Mouse (Mus musculus): ENCODE data around the gene Rlbp1. TPM values are rescaled to one million over a fixed set of nuclear protein-coding genes. Genes with fewer than 3 reads are reported as not detected.

Gene Rlbp1
- polyA plus RNA-seq, 1 experiment from 2014 or later, result 0.30 TPM

GRCm38 (mm10) chr7:79347108-79347813 lies 39.6 kb downstream of the Rlbp1 start:
- peaks cover 20% of the 10 kb centered on the region for H3K36me3 ChIP-seq
- H3K4me1 ChIP-seq, result no peaks in the 10 kb centered on the region
- H3K27me3 ChIP-seq, result no peaks in the 10 kb centered on the region
- no peaks in the 10 kb centered on the region for H3K9me3 ChIP-seq
- H3K9ac ChIP-seq, result no peak overlapping the region
- no peak for ATAC-seq (ENCODE audit: borderline replicate concordance, extremely low read depth, low FRiP score, low TSS enrichment)
- no peak overlapping the region for H3K4me3 ChIP-seq
- WGBS, result 72% methylated on average over 13 of the region's 13 CpGs
- H3K27ac ChIP-seq, result no peak overlapping the region
- no peak overlapping the region for H3K4me2 ChIP-seq

- 71% methylated on average over 8 of the region's 8 CpGs for WGBS
- Histone ChIP-seq H3K4me3 (no peak overlapping the region), H3K9me3 (no peaks in the 10 kb centered on the region), H3K27me3 (no peaks in the 10 kb centered on the region), H3K9ac (no peak overlapping the region), H3K4me1 (no peaks in the 10 kb centered on the region), H3K36me3 (peaks cover 20% of the 10 kb centered on the region), H3K27ac (no peak overlapping the region), H3K4me2 (no peak overlapping the region)
- no peak for ATAC-seq (ENCODE audit: borderline replicate concordance, extremely low read depth, low FRiP score, low TSS enrichment)
These were observed 40.2 kb downstream of the Rlbp1 start for GRCm38 (mm10) chr7:79346555-79347075.

GRCm38 (mm10) chr7:79345902-79346301 lies 40.9 kb downstream of the Rlbp1 start:
- no peak overlapping the region for H3K9ac ChIP-seq
- no peak for ATAC-seq (ENCODE audit: borderline replicate concordance, extremely low read depth, low FRiP score, low TSS enrichment)
- peaks cover 16% of the 10 kb centered on the region for H3K36me3 ChIP-seq
- no peak overlapping the region for H3K4me3 ChIP-seq
- no peaks in the 10 kb centered on the region for H3K9me3 ChIP-seq
- no peaks in the 10 kb centered on the region for H3K27me3 ChIP-seq
- H3K4me1 ChIP-seq, result no peaks in the 10 kb centered on the region
- H3K4me2 ChIP-seq, result no peak overlapping the region
- no peak overlapping the region for H3K27ac ChIP-seq
- WGBS, result 45% methylated on average over 4 of the region's 4 CpGs

DNA sequence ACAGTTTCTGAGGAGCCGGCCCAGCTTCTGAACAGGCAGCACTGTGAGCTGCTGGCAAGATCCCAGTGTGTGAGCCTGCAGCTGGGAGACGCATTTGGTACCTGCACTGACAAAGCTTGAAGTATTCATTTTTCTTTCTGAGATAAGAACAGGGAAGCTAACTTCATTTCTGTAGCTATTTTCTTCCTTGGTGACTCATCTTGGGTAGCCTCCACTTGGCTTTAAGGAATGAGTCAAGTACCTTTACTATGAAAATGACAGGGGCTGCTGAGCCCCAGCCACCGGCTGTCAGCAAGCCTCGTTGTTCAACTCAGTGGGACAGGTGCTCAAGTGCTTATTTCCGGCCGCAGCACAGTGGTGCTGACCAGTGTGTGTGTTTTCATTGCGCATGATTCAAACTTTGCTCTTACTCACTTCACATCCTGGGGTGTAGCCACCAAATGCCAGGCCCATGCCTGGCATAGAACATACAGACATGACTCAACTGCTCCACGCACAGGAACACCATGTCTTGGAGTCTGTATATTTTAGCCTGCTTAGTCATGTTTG lies 50.4 kb downstream of the Rlbp1 start:
- Histone ChIP-seq H3K27me3 (no peaks in the 10 kb centered on the region), H3K4me3 (no peak overlapping the region), H3K9ac (no peak overlapping the region), H3K9me3 (no peaks in the 10 kb centered on the region), H3K27ac (no peak overlapping the region), H3K4me1 (no peaks in the 10 kb centered on the region), H3K4me2 (no peak overlapping the region), H3K36me3 (peaks cover 12% of the 10 kb centered on the region)
- 72% methylated on average over 8 of the region's 8 CpGs for WGBS
- no peak for ATAC-seq (ENCODE audit: borderline replicate concordance, extremely low read depth, low FRiP score, low TSS enrichment)

DNA sequence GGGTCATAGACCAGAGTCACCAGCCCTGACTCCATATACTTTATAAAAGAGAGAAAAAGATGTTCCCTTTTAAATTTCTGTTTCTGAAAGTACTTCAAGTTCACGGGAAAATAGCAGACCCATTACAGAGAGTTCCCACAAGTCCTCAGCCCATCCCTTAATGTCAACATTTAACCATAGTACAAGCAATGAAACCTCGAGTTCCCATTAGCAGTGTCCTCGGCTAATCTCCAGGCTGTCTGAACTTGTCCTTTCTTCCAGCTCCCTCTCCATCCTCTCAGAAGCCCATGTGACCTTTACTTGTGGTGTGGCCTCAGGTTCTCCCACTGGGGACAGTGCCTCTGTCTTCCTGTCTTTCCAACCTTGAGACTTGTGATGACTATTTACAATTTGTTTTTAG lies 53.4 kb downstream of the Rlbp1 start:
- H3K4me1 ChIP-seq, result no peaks in the 10 kb centered on the region
- no peaks in the 10 kb centered on the region for H3K27me3 ChIP-seq
- no peaks in the 10 kb centered on the region for H3K9me3 ChIP-seq
- no peak overlapping the region for H3K27ac ChIP-seq
- no peak for ATAC-seq (ENCODE audit: borderline replicate concordance, extremely low read depth, low FRiP score, low TSS enrichment)
- 41% methylated on average over 3 of the region's 3 CpGs for WGBS
- no peak overlapping the region for H3K4me2 ChIP-seq
- H3K4me3 ChIP-seq, result no peak overlapping the region
- peaks cover 30% of the 10 kb centered on the region for H3K36me3 ChIP-seq
- no peak overlapping the region for H3K9ac ChIP-seq

- ATAC-seq (ENCODE audit: borderline replicate concordance, extremely low read depth, low FRiP score, low TSS enrichment), result no peak
- no peaks in the 10 kb centered on the region for H3K27me3 ChIP-seq
- H3K9ac ChIP-seq, result no peak overlapping the region
- no peak overlapping the region for H3K4me3 ChIP-seq
- H3K4me1 ChIP-seq, result no peaks in the 10 kb centered on the region
- H3K4me2 ChIP-seq, result no peak overlapping the region
- no peaks in the 10 kb centered on the region for H3K9me3 ChIP-seq
- H3K27ac ChIP-seq, result no peak overlapping the region
- H3K36me3 ChIP-seq, result peaks cover 43% of the 10 kb centered on the region
- 89% methylated on average over 10 of the region's 10 CpGs for WGBS
These were observed 55.7 kb downstream of the Rlbp1 start for GRCm38 (mm10) chr7:79331197-79331596.

- no peaks in the 10 kb centered on the region for H3K27me3 ChIP-seq
- H3K36me3 ChIP-seq, result peaks cover 52% of the 10 kb centered on the region
- no peak overlapping the region for H3K4me3 ChIP-seq
- WGBS, result 89% methylated on average over 5 of the region's 5 CpGs
- H3K9ac ChIP-seq, result no peak overlapping the region
- no peak for ATAC-seq (ENCODE audit: borderline replicate concordance, extremely low read depth, low FRiP score, low TSS enrichment)
- H3K9me3 ChIP-seq, result no peaks in the 10 kb centered on the region
- no peaks in the 10 kb centered on the region for H3K4me1 ChIP-seq
- H3K27ac ChIP-seq, result no peak overlapping the region
- H3K4me2 ChIP-seq, result no peak overlapping the region
These were observed 58.1 kb downstream of the Rlbp1 start for GRCm38 (mm10) chr7:79328769-79329168.

Other genes with a start within 250 kb of the Rlbp1 start
- 359 and 369 TPM in 2 replicates for gene Mfge8, start 238.0 kb downstream of the Rlbp1 start, polyA plus RNA-seq (2015; fragmentation: Nextera tagmentation; extraction: Ambion mirVana)
- gene Abhd2, start 113.8 kb downstream of the Rlbp1 start, polyA plus RNA-seq (2015; fragmentation: Nextera tagmentation; extraction: Ambion mirVana), result 16.5 and 17.1 TPM in 2 replicates
- 14.5 and 15.1 TPM in 2 replicates for gene Fanci, start 4.9 kb upstream of the Rlbp1 start, polyA plus RNA-seq (2015; fragmentation: Nextera tagmentation; extraction: Ambion mirVana)
- gene Polg, start 79.3 kb upstream of the Rlbp1 start, polyA plus RNA-seq (2015; fragmentation: Nextera tagmentation; extraction: Ambion mirVana), result 44.6 and 47.2 TPM in 2 replicates
- gene Rhcg, start 230.6 kb upstream of the Rlbp1 start, polyA plus RNA-seq (2015; fragmentation: Nextera tagmentation; extraction: Ambion mirVana), result 0.17 TPM in 1 of 2 replicates, not detected in the other